Mouse (Mus musculus): Measurements from ENCODE around the gene Nmt1.

Gene Nmt1

DNA sequence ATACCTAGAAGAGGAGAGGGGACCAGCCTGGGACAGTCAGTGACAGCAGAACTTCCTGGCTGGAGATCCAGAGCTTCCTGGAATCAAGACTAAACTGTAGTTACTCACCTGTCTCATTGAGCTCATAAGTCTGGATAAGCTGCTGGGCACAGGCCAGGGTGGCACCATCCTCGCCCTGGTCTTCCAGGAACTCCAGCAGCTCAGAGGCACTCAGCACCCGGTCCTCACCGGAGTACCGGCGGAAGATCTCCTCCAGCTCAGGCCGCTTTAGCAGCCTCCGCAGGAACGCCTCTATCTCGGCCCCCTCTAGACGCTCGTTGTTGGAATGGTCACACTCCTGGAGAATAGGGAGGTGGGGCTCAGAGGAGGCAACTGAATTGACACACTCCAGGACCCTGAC, 50.1 kb downstream of the Nmt1 start:
- no peak for DNase-seq (ENCODE audit: low spot score)

GRCm38 (mm10) chr11:103080323-103081091, 52.5 kb downstream of the Nmt1 start:
- peak; percentile 66 for DNase-seq (ENCODE audit: low spot score)

- no peak for DNase-seq (ENCODE audit: low spot score)
Measured at GRCm38 (mm10) chr11:103081631-103082030, 53.6 kb downstream of the Nmt1 start.

DNA sequence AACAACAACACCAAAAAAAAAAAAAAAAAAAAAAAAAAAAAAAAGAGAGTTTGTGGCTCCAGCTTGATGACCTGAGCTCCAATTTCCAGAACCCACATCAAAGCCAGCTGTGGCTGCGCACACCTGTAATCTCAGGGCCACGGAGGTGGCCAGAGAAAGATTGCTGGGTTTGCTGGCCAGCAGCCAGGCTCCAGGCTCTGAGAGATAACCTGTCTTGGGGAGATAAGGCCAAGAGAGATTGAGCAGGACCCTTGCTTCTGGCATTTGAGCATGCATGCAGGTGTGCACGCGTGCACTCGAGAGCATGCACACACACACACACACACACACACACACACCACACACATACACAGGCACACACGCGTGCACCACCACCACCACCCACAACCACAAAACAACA, 65.3 kb downstream of the Nmt1 start:
- no peak for DNase-seq (ENCODE audit: low spot score)

- DNase-seq (ENCODE audit: low spot score) = no peak
Measured at GRCm38 (mm10) chr11:103093862-103094833, 66.2 kb downstream of the Nmt1 start.

DNA sequence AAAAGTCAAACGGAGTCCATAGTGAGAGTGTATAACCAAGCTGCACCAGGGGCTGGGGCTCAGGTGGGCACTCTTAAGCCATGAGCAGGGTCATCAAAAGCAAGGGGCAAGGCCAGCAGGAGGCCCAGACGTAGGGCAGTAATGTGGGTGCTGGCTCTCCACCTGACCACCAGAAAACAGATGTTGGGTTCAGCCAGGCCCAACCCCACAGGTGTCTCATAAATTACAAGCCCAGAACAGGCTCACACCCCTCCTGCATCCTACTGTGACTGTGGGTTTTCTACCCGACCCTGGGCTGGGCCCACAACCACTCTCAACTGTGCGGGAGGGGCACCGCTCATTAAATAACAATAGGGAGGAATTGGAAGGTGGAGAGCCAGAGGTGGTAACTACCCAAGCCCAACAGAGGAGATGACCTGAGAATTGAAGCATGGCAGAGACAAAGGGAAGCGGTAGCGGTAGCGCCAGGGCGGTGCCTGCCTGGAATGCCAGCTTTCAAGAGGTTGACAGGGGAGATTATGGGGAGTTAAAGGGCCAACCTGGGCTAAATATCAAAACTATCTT, 67.2 kb downstream of the Nmt1 start:
- DNase-seq (ENCODE audit: low spot score) = no peak

- DNase-seq (ENCODE audit: low spot score) = no peak
Measured at GRCm38 (mm10) chr11:103095801-103096200, 67.8 kb downstream of the Nmt1 start.

DNA sequence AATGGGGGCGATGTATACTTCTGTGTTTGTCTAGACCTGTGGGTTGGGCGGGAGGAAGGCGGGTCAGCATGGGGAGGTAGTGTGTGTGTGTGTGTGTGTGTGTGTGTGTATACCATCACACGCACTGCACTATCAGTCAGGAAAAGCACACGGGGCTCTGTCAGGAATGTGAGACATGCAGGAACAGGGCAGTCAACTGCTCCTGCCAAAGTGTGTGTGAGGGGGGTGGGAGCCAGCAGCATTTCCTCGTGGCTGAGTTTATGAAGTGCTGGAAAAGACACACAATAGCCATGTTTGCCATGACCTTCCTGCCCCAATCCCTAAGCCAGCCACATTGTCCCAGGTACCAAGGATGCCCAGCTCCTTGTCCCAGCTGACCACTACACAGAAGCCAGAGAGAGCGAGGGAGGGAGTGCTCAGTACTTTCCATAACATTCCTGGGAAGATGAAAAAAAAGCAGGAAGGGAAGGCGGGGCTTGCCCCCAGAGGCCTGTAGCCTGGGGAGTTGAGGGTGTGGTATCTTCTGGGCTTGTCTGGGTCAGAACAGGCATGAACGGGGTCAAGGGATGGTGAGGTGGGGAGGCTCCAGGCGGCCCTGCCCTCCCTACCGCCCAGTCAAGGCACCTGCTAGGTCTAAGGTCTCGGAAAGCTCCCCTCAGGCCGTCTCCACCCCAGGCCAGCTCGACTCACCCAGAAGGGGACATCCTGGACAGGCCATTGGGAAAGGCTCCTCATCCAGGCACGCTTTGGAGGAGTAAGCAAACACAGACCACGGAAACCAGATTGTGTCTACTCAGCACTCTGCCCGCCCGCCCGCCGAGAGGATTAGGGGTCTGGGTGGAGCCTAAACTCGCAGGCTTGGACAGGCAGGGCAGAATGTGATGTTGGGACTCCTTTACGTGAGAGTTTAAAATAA, 69.2 kb downstream of the Nmt1 start:
- DNase-seq (ENCODE audit: low spot score) = no peak

DNA sequence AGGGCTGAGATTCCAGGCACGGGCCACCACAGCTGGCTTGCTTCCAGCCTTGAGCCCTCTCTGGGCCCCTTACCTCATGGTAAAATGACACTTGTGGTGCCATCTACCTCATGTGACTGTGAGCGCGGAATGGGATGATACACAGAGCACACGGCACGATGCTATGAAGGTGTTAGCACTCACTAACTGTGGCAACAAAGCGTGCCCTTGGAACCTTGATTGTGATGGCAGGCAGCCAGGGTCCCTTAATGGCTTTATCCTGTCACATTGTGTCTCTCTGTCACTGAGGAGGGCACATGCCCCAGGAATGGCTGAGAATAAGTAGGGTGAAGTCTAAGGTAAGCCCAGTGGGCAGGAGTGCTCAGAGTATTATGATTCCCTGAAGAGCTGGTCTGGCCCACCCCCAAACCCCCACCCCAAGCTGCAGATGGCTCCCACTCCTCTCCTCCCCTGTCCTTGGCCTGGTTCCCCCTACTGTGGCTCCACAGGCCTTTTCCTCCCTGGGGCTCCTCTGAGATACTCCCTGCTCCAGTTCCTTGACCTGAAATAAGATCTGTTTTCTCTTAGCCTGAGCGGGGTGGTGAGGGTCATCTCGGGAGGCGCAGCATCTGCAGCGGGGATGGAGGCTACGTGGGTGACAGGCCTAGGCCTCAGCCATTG, 70.7 kb downstream of the Nmt1 start:
- no peak for DNase-seq (ENCODE audit: low spot score)

DNA sequence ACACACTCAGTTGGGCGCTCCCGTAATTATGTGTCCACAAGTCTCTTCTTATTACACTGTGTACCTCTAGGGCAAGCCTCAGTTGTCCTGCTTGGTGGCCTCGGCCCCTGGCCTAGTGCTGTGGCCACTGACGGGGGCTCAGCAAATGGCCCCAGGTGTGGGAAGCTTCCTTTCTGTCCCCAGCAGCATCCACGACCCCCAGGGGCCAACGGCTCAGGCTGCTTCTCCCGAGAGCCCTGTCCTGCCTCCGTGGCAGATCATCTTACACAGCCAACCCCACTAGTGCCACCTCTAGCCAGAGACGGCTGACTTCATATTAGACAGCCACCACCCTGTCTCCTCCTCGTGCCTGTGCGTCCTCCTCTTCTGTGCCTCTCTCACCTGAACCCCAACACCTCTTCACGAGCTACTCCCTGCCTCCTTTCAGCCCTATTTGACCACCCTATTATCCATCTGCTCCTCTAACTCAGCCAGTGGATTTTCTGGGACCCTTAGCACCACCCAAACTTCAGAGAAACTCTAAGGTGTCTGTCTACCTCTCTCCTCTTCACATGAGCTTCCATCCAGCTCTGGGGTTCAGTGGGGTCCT, 71.5 kb downstream of the Nmt1 start:
- no peak for DNase-seq (ENCODE audit: low spot score)

DNA sequence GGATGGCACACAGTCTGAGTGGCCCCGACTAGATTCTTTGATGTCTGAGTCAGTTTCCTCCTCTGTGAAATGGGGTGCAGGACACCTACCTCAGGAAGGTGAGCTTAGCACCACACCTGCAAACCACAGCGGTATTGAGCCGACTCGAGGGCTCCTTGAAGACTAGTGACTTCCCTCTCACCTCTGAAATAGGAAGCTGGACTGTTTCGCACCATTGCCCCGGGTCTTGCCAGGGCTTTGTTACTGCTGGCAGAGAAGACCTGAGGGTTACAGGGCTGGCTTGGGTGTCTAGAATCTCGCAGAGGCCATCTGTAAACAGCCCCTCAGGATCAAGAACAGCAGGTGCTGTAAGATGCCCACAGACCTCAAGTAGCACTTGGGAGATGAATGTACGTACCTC, 72.4 kb downstream of the Nmt1 start:
- DNase-seq (ENCODE audit: low spot score) = no peak

DNA sequence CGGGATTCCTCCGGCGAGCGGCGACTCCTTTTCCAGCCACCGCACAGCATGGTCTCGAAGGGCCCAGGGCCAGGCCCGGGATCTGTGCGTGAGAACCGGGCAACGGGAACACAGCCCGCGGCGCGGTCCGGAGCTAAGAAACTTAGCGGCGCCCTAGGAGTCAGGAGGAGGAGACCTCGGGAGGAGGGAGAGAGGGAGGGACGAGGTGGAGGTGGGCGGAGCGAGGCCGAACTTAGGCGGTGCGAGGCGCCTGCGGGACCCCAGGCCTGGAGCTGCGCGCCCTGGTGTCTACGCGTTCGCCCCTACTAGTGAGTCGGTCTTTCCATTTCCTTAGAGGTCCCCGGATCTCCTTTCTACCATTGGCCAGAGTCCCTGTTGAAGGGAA, 73.5 kb downstream of the Nmt1 start, which contains the start of the genes Plcd3 and Acbd4:
Gene Plcd3, minus strand, starts transcription at position 178 of the 385 bp plus-strand sequence.
Gene Acbd4, plus strand, starts transcription at position 202 of the 385 bp plus-strand sequence.
- peak; percentile 83 for DNase-seq (ENCODE audit: low spot score)

DNA sequence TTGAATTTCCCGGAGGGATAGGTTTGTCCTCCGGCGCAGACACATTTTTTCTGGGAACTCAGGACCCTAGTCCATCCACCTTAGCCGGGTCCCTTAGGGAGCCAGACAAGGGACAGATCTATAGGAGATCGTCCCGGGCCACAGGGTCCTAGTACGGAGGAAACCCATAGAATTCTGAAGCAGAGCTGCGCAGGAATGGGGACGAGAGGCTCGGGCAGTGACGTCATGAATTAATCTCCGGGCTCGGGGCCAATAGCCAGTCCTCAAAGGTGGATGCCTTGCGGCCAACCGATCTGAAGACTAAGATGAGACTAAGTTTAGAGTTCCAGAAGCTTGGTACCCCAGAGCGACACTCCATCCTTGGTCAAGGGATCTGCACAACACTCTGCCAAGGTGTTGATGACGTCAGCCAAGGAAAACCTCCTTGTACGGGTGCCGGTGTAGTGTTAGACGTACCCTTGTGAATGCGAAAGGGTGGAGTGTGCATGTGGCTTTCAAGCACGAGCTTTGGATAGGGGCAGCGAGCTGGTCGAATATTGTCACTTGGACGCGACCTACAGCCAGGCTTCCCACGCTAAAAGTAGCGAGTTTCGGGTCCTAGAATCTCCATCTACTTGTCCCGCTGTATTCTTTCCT, 74.0 kb downstream of the Nmt1 start:
- peak; percentile 68 for DNase-seq (ENCODE audit: low spot score)

DNA sequence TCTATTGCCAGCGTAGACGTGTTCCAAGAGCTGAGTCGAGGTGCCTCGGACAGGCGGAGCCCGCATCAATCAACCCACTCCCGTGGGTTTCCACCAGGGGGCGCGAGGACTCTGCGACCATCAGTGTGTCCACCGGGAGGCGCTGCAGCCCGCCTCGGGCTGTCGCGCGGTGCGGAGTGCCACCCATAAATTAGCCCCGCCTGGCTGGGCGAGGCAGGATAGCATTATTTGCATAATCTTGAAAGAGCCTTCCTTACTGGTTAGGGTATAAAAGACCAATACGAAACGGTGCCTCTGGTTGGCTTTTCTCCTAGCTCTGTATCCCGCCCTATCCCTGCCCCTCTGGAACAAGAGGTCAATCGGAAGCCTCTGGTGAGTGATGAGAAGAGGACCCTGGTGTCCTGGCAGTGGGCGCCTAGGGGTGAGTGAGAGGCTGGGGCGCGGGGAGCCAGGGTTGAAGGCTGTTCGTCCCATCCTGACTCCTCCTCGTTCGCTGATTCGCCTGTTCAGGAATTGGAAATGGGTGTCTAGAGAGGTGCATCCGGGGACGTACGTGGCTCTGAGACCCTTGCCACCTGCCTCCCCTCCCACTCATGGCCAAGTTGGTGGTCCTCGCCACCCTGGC, 74.8 kb downstream of the Nmt1 start:
- DNase-seq (ENCODE audit: low spot score) = peak; percentile 96

GRCm38 (mm10) chr11:103103621-103104020, 75.6 kb downstream of the Nmt1 start:
- DNase-seq (ENCODE audit: low spot score) = no peak

GRCm38 (mm10) chr11:103104469-103104868, 76.5 kb downstream of the Nmt1 start:
- no peak for DNase-seq (ENCODE audit: low spot score)

DNA sequence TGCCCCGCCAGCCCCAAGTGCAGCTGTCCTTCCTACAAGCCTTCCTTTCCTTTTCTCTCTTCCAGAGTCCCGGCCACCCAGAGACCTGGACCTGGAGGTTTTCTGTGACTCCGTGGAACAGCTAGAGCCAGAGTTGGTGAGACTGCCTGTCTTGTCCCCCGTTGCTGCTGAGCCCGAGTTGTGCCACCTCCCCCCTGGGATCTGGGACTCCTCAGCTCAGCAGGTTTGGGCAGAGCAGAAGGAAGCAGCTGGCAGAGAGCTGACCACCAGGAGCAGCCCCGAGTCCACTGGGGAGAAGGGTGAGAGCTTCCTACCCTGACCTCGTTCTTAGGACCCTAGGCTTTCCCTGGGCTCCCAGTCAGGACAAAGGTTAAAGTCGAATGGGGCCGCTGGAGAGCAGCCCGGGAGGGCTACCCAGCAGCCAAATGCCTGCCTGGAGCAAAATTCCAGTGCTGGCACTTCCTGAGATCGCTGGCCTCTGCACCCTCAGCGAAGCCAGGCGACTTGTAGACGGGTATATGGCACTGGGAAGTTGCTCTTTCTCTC, 77.3 kb downstream of the Nmt1 start:
- no peak for DNase-seq (ENCODE audit: low spot score)

DNA sequence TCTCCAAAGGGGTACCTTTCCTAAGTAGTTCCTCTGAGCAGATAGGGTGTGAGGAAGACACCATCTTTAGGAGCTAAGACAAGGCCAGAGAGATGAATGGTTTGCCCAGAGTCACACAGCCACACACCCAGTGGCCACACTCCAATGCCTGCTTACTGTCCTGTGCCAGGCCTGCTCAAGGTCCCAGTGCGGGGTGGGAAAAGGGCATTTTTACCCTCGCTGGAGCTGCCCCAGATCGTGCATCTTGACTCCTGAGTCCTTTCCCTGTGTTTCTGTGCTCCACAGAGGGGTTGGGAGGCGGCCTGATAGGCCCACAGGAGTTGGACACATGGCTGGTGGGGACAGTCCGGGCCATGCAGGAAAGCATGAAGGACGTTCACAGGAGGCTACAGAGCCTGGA, 77.8 kb downstream of the Nmt1 start:
- DNase-seq (ENCODE audit: low spot score) = no peak

- DNase-seq (ENCODE audit: low spot score) = no peak
Measured at GRCm38 (mm10) chr11:103106386-103106785, 78.4 kb downstream of the Nmt1 start.
